Mouse (Mus musculus): ENCODE measurements around the gene Atp6ap1l. TPM values are rescaled to one million over a fixed set of nuclear protein-coding genes. Genes with fewer than 3 reads are reported as not detected.
"Not testable (repeated sequence)": the region's sequence is repeated elsewhere in the genome, so short reads cannot be mapped to it uniquely, and the experiment has no call there.

Atp6ap1l gene
- polyA plus RNA-seq (2011; ENCODE audit: insufficient read length, low read depth, missing spikeins), result not detected in 2 replicates

- Histone ChIP-seq H3K4me3 (ENCODE audit: insufficient read depth, low read length) (no peak within 1 kb of the TSS), H3K4me1 (ENCODE audit: control insufficient read depth, insufficient read depth, low read length) (no peaks in the 10 kb centered on the region), H3K27ac (ENCODE audit: insufficient read depth, low read length) (no peak within 1 kb of the TSS)
- TF ChIP-seq CTCF (IDR thresholded peaks at IDR 0.05; ENCODE audit: borderline replicate concordance, insufficient read depth, low read length), result no peak
- no peak for TF ChIP-seq POLR2A (IDR thresholded peaks at IDR 0.05; ENCODE audit: low read depth, low read length)
These were observed at the start of gene Atp6ap1l for GRCm38 (mm10) chr13:90905176-90905575. TSS of gene Atp6ap1l (minus strand) at chr13:90905355.

GRCm38 (mm10) chr13:90939600-90939999 is 34.4 kb upstream of the Atp6ap1l start:
- TF ChIP-seq POLR2A (IDR thresholded peaks at IDR 0.05; ENCODE audit: low read depth, low read length), result no peak
- TF ChIP-seq CTCF (IDR thresholded peaks at IDR 0.05; ENCODE audit: borderline replicate concordance, insufficient read depth, low read length), result no peak
- peaks cover 2% of the 10 kb centered on the region; the same call in 1 of the 2 replicates for H3K4me1 ChIP-seq (ENCODE audit: control insufficient read depth, insufficient read depth, low read length)
- no peak overlapping the region for H3K4me3 ChIP-seq (ENCODE audit: insufficient read depth, low read length)
- H3K27ac ChIP-seq (ENCODE audit: insufficient read depth, low read length), result no peak overlapping the region

DNA sequence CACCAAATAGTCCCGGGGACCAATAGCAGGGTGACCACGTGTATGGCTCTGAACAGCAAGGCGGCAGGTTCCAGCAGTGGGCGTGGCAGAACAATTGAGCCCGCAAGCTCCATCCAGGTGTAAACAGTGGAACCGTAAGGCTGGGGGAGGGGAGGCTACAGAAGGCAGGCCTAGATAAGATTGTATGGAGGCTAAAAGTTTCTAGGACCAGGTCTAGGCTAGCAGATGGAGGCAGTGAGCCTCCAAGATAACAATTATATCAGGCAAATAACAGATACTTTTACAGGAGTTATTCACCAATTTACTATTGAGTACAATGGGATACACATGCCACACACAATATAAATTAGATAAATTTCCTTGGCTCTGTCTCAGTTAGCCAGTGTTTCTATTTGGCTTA is 34.0 kb upstream of the Atp6ap1l start:
- TF ChIP-seq POLR2A (IDR thresholded peaks at IDR 0.05; ENCODE audit: low read depth, low read length) (no peak), CTCF (IDR thresholded peaks at IDR 0.05; ENCODE audit: borderline replicate concordance, insufficient read depth, low read length) (no peak)
- Histone ChIP-seq H3K4me3 (ENCODE audit: insufficient read depth, low read length) (no peak overlapping the region), H3K4me1 (ENCODE audit: control insufficient read depth, insufficient read depth, low read length) (peaks cover 2% of the 10 kb centered on the region; the same call in 1 of the 2 replicates), H3K27ac (ENCODE audit: insufficient read depth, low read length) (no peak overlapping the region)

GRCm38 (mm10) chr13:90935852-90936251 is 30.7 kb upstream of the Atp6ap1l start:
- TF ChIP-seq CTCF (IDR thresholded peaks at IDR 0.05; ENCODE audit: borderline replicate concordance, insufficient read depth, low read length) (no peak), POLR2A (IDR thresholded peaks at IDR 0.05; ENCODE audit: low read depth, low read length) (no peak)
- H3K27ac ChIP-seq (ENCODE audit: insufficient read depth, low read length), result no peak overlapping the region
- peaks cover 1% of the 10 kb centered on the region; the same call in 1 of the 2 replicates for H3K4me1 ChIP-seq (ENCODE audit: control insufficient read depth, insufficient read depth, low read length)
- H3K4me3 ChIP-seq (ENCODE audit: insufficient read depth, low read length), result no peak overlapping the region

DNA sequence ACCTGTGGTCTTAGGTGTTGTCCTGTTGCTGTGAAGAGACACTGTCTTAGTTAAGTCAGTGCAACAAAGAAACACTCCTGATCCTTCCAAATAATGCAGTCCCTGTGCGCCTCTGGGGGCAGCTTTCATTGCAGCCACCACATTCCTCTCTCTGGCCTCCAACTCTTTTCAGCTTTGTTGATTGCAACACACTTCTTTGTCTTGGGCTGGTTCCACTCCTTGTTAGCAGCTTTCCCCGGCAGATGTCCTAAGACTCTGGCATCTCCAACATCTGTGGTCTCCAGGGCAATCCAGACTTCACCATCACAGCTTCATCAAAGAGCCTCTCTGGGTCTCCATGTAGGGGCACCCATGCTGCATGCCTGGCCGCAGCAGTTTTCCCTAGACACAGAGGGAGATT is 28.1 kb upstream of the Atp6ap1l start:
- no peaks in the 10 kb centered on the region for H3K4me1 ChIP-seq (ENCODE audit: control insufficient read depth, insufficient read depth, low read length)
- H3K4me3 ChIP-seq (ENCODE audit: insufficient read depth, low read length), result no peak overlapping the region
- no peak for TF ChIP-seq CTCF (IDR thresholded peaks at IDR 0.05; ENCODE audit: borderline replicate concordance, insufficient read depth, low read length)
- no peak for TF ChIP-seq POLR2A (IDR thresholded peaks at IDR 0.05; ENCODE audit: low read depth, low read length)
- no peak overlapping the region for H3K27ac ChIP-seq (ENCODE audit: insufficient read depth, low read length)

DNA sequence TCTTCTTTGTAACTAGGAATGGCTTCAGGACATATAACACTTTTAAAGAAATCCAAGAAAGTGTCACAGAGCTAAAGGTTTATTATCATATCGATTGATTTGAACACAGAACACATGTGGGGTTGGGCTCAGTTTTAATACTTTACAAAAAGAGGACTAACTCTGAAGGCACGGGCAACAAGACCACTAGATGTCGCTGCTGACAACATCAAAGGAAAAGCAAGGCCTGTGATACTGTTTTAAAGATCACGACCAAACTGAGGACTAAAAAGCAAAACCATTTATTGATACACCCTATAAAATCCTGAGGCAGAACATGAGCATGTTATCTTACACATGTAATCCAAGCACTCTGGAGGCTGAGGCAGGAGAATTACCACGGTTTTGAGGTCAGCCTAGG is 24.7 kb upstream of the Atp6ap1l start:
- TF ChIP-seq POLR2A (IDR thresholded peaks at IDR 0.05; ENCODE audit: low read depth, low read length), result no peak
- TF ChIP-seq CTCF (IDR thresholded peaks at IDR 0.05; ENCODE audit: borderline replicate concordance, insufficient read depth, low read length), result no peak
- no peak overlapping the region for H3K27ac ChIP-seq (ENCODE audit: insufficient read depth, low read length)
- H3K4me1 ChIP-seq (ENCODE audit: control insufficient read depth, insufficient read depth, low read length), result no peaks in the 10 kb centered on the region
- no peak overlapping the region for H3K4me3 ChIP-seq (ENCODE audit: insufficient read depth, low read length)

- not testable (repeated sequence) for H3K4me3 ChIP-seq (ENCODE audit: insufficient read depth, low read length); H3K4me1 ChIP-seq (ENCODE audit: control insufficient read depth, insufficient read depth, low read length); H3K27ac ChIP-seq (ENCODE audit: insufficient read depth, low read length)
These were observed 23.1 kb upstream of the Atp6ap1l start for GRCm38 (mm10) chr13:90928266-90928665.

DNA sequence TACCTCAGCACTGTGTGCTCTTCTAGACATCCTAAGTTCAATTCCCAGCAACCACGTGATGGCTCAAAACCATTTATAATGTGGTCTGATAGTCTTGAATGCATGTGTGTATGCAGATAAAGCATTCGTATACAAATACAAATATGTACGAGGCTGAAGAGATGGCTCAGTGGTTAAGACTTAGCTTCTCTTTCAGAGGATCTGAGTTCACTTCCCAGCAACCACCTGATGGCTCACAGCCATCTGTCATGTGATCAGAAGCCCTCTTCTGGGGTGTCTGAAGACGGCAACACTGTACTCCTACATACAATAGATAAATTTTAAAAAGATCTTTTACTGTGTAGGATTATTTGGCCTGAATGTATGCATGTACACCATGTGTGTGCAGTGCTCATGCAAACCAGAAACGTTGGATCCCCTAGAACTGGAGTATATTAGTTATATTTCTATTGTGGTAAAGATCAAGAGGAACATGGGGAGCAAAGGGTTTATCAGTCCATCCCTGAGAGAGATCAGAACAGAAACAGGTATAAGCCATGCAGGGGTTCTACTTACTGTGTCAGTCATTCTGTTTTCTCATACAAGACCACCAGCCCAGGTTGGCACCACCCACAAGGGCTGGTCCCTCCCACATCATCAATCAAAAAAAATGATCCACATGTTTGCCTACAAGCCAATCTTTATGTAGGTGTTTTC is 21.9 kb upstream of the Atp6ap1l start:
- no peak overlapping the region for H3K27ac ChIP-seq (ENCODE audit: insufficient read depth, low read length)
- TF ChIP-seq CTCF (IDR thresholded peaks at IDR 0.05; ENCODE audit: borderline replicate concordance, insufficient read depth, low read length) (no peak), POLR2A (IDR thresholded peaks at IDR 0.05; ENCODE audit: low read depth, low read length) (0 out of 2 replicates have a peak, but pooled peaks have one; percentile 1)
- H3K4me3 ChIP-seq (ENCODE audit: insufficient read depth, low read length), result no peak overlapping the region
- no peaks in the 10 kb centered on the region for H3K4me1 ChIP-seq (ENCODE audit: control insufficient read depth, insufficient read depth, low read length)

- TF ChIP-seq POLR2A (IDR thresholded peaks at IDR 0.05; ENCODE audit: low read depth, low read length) (peak; percentile 34; the same call in 1 of the 2 replicates), CTCF (IDR thresholded peaks at IDR 0.05; ENCODE audit: borderline replicate concordance, insufficient read depth, low read length) (no peak)
- H3K27ac ChIP-seq (ENCODE audit: insufficient read depth, low read length), result no peak overlapping the region
- H3K4me1 ChIP-seq (ENCODE audit: control insufficient read depth, insufficient read depth, low read length), result no peaks in the 10 kb centered on the region
- H3K4me3 ChIP-seq (ENCODE audit: insufficient read depth, low read length), result no peak overlapping the region
These were observed 21.1 kb upstream of the Atp6ap1l start for GRCm38 (mm10) chr13:90926125-90926765.

DNA sequence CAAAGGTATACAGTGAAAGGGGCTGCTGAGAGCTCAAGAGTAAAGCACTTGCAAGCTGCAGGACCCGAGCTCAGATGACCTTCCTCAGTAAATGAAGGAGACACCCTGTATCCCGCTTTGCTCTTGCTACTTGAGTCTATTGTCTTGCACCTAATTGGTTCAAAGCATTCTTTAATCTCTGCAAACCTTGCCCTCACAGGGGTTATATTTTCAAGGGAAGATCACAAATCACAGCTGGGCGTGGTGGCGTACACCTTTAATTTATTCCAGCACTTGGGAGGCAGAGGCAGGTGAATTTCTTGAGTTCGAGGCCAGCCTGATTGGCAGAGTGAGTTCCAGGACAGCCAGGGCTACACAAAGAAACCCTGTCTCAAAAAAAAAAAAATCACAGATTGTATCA is 20.0 kb upstream of the Atp6ap1l start:
- no peaks in the 10 kb centered on the region for H3K4me1 ChIP-seq (ENCODE audit: control insufficient read depth, insufficient read depth, low read length)
- H3K4me3 ChIP-seq (ENCODE audit: insufficient read depth, low read length), result no peak overlapping the region
- no peak overlapping the region for H3K27ac ChIP-seq (ENCODE audit: insufficient read depth, low read length)
- TF ChIP-seq CTCF (IDR thresholded peaks at IDR 0.05; ENCODE audit: borderline replicate concordance, insufficient read depth, low read length) (no peak), POLR2A (IDR thresholded peaks at IDR 0.05; ENCODE audit: low read depth, low read length) (no peak)

All from embryonic fibroblast, embryonic 13.5 days (primary cell).